Mouse (Mus musculus): ENCODE results near the gene 2210011C24Rik. TPM values are rescaled to one million over a fixed set of nuclear protein-coding genes. Genes with fewer than 3 reads are reported as not detected.
"Not testable (repeated sequence)": the region's sequence is repeated elsewhere in the genome, so short reads cannot be mapped to it uniquely, and the experiment has no call there.

The 2210011C24Rik gene
- polyA plus RNA-seq, 1 experiment from 2014 or later: 9.0 TPM

DNA sequence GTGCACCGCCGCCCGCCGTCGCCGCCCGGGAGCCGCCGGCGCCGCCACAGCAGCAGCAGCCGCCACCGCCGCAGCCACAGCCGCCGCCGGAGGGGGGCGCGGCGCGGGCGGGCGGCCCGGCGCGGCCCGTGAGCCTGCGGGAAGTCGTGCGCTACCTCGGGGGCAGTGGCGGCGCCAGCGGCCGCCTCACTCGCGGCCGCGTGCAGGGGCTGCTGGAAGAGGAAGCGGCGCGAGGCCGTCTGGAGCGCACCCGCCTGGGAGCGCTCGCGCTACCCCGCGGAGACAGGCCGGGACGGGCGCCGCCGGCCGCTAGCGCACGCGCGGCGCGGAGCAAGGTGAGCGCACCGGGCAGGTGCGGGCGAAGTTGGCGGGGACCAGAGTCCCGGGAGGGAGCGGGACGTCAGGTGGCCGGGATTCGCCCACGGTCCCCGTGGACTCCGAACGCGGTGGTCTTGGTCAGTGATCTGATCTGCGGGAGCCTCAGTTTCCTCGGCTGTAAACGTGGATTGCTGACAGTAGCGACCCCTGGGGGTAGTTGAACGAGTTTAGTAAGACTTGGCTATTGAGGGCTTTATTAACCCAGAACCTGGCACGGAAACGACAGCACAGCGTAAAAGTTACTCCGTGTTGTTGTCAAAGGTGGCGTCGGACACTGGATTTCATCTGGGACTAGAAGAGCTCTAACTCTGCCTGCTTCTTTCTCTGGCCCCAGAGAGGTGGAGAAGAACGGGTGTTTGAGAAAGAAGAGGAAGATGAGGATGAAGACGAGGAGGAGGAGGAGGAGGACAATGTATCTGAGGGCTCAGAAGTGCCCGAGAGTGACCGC is 13.5 kb downstream of the 2210011C24Rik start:
- peak overlapping the region; percentile 83 for H3K4me2 ChIP-seq (replicated peaks; ENCODE audit: low read depth, low read length)
- no peak; the same call in 1 of the 2 replicates for ATAC-seq (ENCODE audit: low FRiP score, low TSS enrichment)
- peak overlapping the region; percentile 97 for H3K27ac ChIP-seq (ENCODE audit: low read length)
- no peaks in the 10 kb centered on the region for H3K27me3 ChIP-seq (ENCODE audit: insufficient read depth, low read length)
- 1% methylated on average over 65 of the region's 92 CpGs for WGBS
- H3K9me3 ChIP-seq (ENCODE audit: low read length): no peaks in the 10 kb centered on the region
- H3K4me3 ChIP-seq (ENCODE audit: low read length): peak overlapping the region; percentile 78
- peak overlapping the region; percentile 88 for H3K9ac ChIP-seq (replicated peaks; ENCODE audit: low read length)
- peaks cover 32% of the 10 kb centered on the region for H3K4me1 ChIP-seq (ENCODE audit: insufficient read depth, low read length)
- peaks cover 27% of the 10 kb centered on the region for H3K36me3 ChIP-seq (ENCODE audit: insufficient read depth, low read length)

DNA sequence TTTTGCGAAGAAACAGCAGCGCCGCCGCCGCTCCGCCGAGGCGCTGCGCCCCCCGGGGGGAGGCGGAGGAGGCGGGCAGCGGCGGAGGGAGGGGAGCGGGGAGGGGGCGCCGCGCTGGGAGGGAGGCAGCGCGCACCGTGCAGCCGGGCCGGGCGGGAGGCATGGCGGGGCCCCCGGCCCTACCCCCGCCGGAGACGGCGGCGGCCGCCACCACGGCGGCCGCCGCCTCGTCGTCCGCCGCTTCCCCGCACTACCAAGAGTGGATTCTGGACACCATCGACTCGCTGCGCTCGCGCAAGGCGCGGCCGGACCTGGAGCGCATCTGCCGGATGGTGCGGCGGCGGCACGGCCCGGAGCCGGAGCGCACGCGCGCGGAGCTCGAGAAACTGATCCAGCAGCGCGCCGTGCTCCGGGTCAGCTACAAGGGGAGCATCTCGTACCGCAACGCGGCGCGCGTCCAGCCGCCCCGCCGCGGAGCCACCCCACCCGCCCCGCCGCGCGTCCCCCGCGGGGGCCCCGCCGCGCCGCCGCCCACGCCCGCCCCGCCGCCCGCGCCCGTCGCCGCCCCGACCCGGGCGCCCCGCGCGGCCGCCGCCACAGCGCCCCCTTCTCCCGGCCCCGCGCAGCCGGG is 14.3 kb downstream of the 2210011C24Rik start, which contains the start of gene Samd1:
Samd1 (plus strand) TSS at position 162 of the 631 bp plus-strand sequence.
- WGBS: 0% methylated on average over 31 of the region's 112 CpGs
- Histone ChIP-seq H3K4me2 (replicated peaks; ENCODE audit: low read depth, low read length) (peak within 1 kb of the TSS; percentile 83), H3K36me3 (ENCODE audit: insufficient read depth, low read length) (peaks cover 24% of the 10 kb centered on the region), H3K4me3 (ENCODE audit: low read length) (peak within 1 kb of the TSS; percentile 78), H3K9ac (replicated peaks; ENCODE audit: low read length) (peak within 1 kb of the TSS; percentile 88), H3K27ac (ENCODE audit: low read length) (peak within 1 kb of the TSS; percentile 97), H3K9me3 (ENCODE audit: low read length) (no peaks in the 10 kb centered on the region), H3K4me1 (ENCODE audit: insufficient read depth, low read length) (peaks cover 24% of the 10 kb centered on the region), H3K27me3 (ENCODE audit: insufficient read depth, low read length) (no peaks in the 10 kb centered on the region)
- ATAC-seq (ENCODE audit: low FRiP score, low TSS enrichment): 0 out of 2 replicates have a peak, but pooled peaks have one; percentile 7

GRCm38 (mm10) chr8:83996567-83997505 is 15.1 kb downstream of the 2210011C24Rik start:
- 0% methylated on average over 63 of the region's 103 CpGs for WGBS
- H3K4me1 ChIP-seq (ENCODE audit: insufficient read depth, low read length): peaks cover 23% of the 10 kb centered on the region
- peak overlapping the region; percentile 78 for H3K4me3 ChIP-seq (ENCODE audit: low read length)
- H3K27ac ChIP-seq (ENCODE audit: low read length): peak overlapping the region; percentile 97
- peak; percentile 84 for ATAC-seq (ENCODE audit: low FRiP score, low TSS enrichment)
- H3K36me3 ChIP-seq (ENCODE audit: insufficient read depth, low read length): peaks cover 28% of the 10 kb centered on the region
- H3K4me2 ChIP-seq (replicated peaks; ENCODE audit: low read depth, low read length): peak overlapping the region; percentile 83
- H3K27me3 ChIP-seq (ENCODE audit: insufficient read depth, low read length): no peaks in the 10 kb centered on the region
- H3K9ac ChIP-seq (replicated peaks; ENCODE audit: low read length): peak overlapping the region; percentile 88
- H3K9me3 ChIP-seq (ENCODE audit: low read length): no peaks in the 10 kb centered on the region

GRCm38 (mm10) chr8:83995973-83996372 is 16.0 kb downstream of the 2210011C24Rik start:
- Histone ChIP-seq H3K27me3 (ENCODE audit: insufficient read depth, low read length) (no peaks in the 10 kb centered on the region), H3K4me3 (ENCODE audit: low read length) (peak overlapping the region; percentile 78), H3K36me3 (ENCODE audit: insufficient read depth, low read length) (peaks cover 36% of the 10 kb centered on the region), H3K4me1 (ENCODE audit: insufficient read depth, low read length) (peaks cover 20% of the 10 kb centered on the region), H3K4me2 (replicated peaks; ENCODE audit: low read depth, low read length) (peak overlapping the region; percentile 83), H3K27ac (ENCODE audit: low read length) (peak overlapping the region; percentile 97), H3K9ac (replicated peaks; ENCODE audit: low read length) (peak overlapping the region; percentile 88; the same call in 1 of the 2 replicates), H3K9me3 (ENCODE audit: low read length) (no peaks in the 10 kb centered on the region)
- no peak for ATAC-seq (ENCODE audit: low FRiP score, low TSS enrichment)
- 17% methylated on average over 12 of the region's 12 CpGs for WGBS

- no peak overlapping the region for H3K4me3 ChIP-seq (ENCODE audit: low read length)
- H3K4me1 ChIP-seq (ENCODE audit: insufficient read depth, low read length): peaks cover 10% of the 10 kb centered on the region
- no peaks in the 10 kb centered on the region for H3K27me3 ChIP-seq (ENCODE audit: insufficient read depth, low read length)
- no peak for ATAC-seq (ENCODE audit: low FRiP score, low TSS enrichment)
- peaks cover 35% of the 10 kb centered on the region for H3K36me3 ChIP-seq (ENCODE audit: insufficient read depth, low read length)
- H3K4me2 ChIP-seq (replicated peaks; ENCODE audit: low read depth, low read length): no peak overlapping the region
- H3K9ac ChIP-seq (replicated peaks; ENCODE audit: low read length): no peak overlapping the region
- H3K9me3 ChIP-seq (ENCODE audit: low read length): no peaks in the 10 kb centered on the region
- WGBS: 92% methylated on average over 3 of the region's 3 CpGs
- no peak overlapping the region for H3K27ac ChIP-seq (ENCODE audit: low read length)
These were observed 17.9 kb downstream of the 2210011C24Rik start for GRCm38 (mm10) chr8:83994030-83994429.

DNA sequence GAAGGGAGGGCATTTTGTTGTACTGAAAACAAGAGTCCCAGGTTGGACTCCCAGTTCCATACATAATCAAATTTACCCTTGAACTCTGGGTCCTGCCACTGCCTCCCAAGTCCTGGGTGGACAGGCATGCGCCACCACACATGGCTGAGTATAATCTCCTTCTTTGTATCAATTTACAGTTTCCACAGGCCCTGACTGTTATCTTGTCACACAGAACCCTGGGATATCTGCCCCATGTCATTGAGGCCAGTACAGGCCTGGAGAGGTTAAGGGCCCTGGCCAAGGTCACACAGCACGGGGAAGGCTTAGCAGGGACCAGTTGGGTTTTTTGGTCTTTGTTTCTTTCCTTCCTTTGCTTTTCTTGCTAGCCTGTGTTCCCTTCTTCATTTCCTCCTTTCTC is 19.5 kb downstream of the 2210011C24Rik start:
- Histone ChIP-seq H3K9ac (replicated peaks; ENCODE audit: low read length) (no peak overlapping the region), H3K9me3 (ENCODE audit: low read length) (no peaks in the 10 kb centered on the region), H3K4me3 (ENCODE audit: low read length) (no peak overlapping the region), H3K4me2 (replicated peaks; ENCODE audit: low read depth, low read length) (no peak overlapping the region), H3K27me3 (ENCODE audit: insufficient read depth, low read length) (no peaks in the 10 kb centered on the region), H3K27ac (ENCODE audit: low read length) (no peak overlapping the region), H3K4me1 (ENCODE audit: insufficient read depth, low read length) (peaks cover 7% of the 10 kb centered on the region), H3K36me3 (ENCODE audit: insufficient read depth, low read length) (peaks cover 50% of the 10 kb centered on the region)
- 56% methylated on average over 2 of the region's 2 CpGs for WGBS
- ATAC-seq (ENCODE audit: low FRiP score, low TSS enrichment): no peak

- H3K4me2 ChIP-seq (replicated peaks; ENCODE audit: low read depth, low read length): no peak overlapping the region
- H3K4me1 ChIP-seq (ENCODE audit: insufficient read depth, low read length): no peaks in the 10 kb centered on the region
- H3K27me3 ChIP-seq (ENCODE audit: insufficient read depth, low read length): no peaks in the 10 kb centered on the region
- H3K36me3 ChIP-seq (ENCODE audit: insufficient read depth, low read length): peaks cover 70% of the 10 kb centered on the region
- H3K27ac ChIP-seq (ENCODE audit: low read length): no peak overlapping the region
- no peak for ATAC-seq (ENCODE audit: low FRiP score, low TSS enrichment)
- WGBS: 93% methylated on average over 14 of the region's 14 CpGs
- no peak overlapping the region for H3K9ac ChIP-seq (replicated peaks; ENCODE audit: low read length)
- H3K9me3 ChIP-seq (ENCODE audit: low read length): no peaks in the 10 kb centered on the region
- no peak overlapping the region for H3K4me3 ChIP-seq (ENCODE audit: low read length)
These were observed 21.8 kb downstream of the 2210011C24Rik start for GRCm38 (mm10) chr8:83990170-83990569.

GRCm38 (mm10) chr8:83989243-83989642 is 22.7 kb downstream of the 2210011C24Rik start:
- Histone ChIP-seq H3K4me3 (ENCODE audit: low read length) (no peak overlapping the region), H3K9me3 (ENCODE audit: low read length) (no peaks in the 10 kb centered on the region), H3K9ac (replicated peaks; ENCODE audit: low read length) (no peak overlapping the region), H3K4me2 (replicated peaks; ENCODE audit: low read depth, low read length) (no peak overlapping the region), H3K4me1 (ENCODE audit: insufficient read depth, low read length) (no peaks in the 10 kb centered on the region), H3K36me3 (ENCODE audit: insufficient read depth, low read length) (peaks cover 73% of the 10 kb centered on the region), H3K27me3 (ENCODE audit: insufficient read depth, low read length) (no peaks in the 10 kb centered on the region), H3K27ac (ENCODE audit: low read length) (no peak overlapping the region)
- ATAC-seq (ENCODE audit: low FRiP score, low TSS enrichment): no peak
- 86% methylated on average over 7 of the region's 7 CpGs for WGBS

DNA sequence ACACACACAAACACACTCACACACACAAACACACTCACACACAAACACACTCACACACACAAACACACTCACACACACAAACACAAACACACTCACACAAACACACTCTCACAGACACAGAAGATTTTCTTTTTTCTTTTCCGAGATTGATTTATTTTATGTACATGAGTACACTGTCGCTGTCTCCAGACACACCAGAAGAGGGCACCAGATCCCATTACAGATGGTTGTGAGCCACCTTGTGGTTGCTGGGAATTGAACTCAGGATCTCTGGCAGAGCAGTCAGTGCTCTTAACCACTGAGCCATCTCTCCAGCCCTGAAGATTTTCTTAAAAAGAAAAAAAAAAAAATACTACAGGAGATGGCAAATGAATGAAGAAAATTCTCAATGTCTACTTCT is 28.7 kb downstream of the 2210011C24Rik start:
- not testable (repeated sequence) for H3K4me3 ChIP-seq (ENCODE audit: low read length); H3K9me3 ChIP-seq (ENCODE audit: low read length); H3K9ac ChIP-seq (replicated peaks; ENCODE audit: low read length); ATAC-seq (ENCODE audit: low FRiP score, low TSS enrichment); H3K4me1 ChIP-seq (ENCODE audit: insufficient read depth, low read length); H3K27me3 ChIP-seq (ENCODE audit: insufficient read depth, low read length); H3K4me2 ChIP-seq (replicated peaks; ENCODE audit: low read depth, low read length); H3K27ac ChIP-seq (ENCODE audit: low read length)
- H3K36me3 ChIP-seq (ENCODE audit: insufficient read depth, low read length): peaks cover 68% of the 10 kb centered on the region
- WGBS: 98% methylated on average over 2 of the region's 2 CpGs
